Mouse (Mus musculus): ENCODE measurements around the gene Rgs12.
A peak's percentile ranks its signal among the peaks of the same experiment; 100 is the strongest.

Rgs12 gene

GRCm38 (mm10) chr5:34948861-34949760 lies at the start of gene Rgs12:
Gene Rgs12 (plus strand): TSS chr5:34949445.
- ATAC-seq (ENCODE audit: insufficient number of reproducible peaks, low FRiP score, low TSS enrichment), result peak; percentile 31; the same call in 1 of the 2 replicates

DNA sequence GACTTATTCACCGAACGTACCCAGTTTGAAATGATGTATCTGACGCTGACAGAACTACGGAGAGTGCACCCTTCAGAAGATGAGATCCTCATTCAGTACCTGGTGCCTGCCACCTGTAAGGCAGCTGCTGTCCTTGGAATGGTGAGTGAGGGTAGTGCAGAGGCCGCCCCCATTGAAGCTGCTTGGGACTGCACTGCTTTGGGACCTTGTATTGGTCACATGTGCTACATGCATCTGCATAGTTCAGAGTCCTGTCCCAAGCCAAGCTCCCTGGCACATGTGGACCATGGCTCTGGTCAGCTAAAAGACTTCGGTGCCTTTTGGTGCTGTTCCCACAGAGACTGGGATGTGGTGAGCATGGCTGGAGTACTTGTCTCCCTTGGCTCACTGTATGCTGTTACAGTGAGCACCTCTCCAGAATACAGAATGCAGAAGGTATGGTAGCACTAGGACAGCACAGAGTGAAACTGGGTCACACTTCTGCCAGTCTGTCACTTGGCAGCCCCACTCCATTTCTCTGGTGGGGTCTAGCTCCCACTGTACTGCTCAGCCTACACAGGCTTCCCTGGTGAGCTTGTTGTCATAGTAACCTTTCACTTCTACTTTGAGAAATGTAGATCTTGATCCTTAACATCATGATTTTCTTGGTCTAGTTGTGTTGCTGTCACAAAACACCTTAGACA lies 49.3 kb upstream of the Rgs12 start:
- ATAC-seq (ENCODE audit: insufficient number of reproducible peaks, low FRiP score, low TSS enrichment), result no peak

DNA sequence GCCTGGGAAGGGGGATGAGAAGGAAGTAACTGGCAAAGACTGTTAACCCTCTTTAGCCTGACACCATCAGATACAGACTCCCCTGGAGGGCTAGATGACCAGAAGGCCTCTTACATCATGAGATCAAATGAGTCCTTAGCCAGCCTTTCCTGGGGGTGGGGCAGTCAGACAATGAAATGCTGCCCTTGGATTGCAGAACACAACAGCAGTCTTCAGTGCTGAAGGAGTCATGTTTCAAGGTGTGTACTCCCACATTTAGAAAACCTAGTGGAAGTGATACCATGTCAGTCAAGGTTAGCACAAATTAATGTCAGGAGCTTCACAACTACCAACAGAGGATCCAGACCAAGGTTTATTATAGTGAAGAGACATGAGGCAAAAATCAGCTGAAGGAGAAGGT lies 46.9 kb upstream of the Rgs12 start:
- no peak for ATAC-seq (ENCODE audit: insufficient number of reproducible peaks, low FRiP score, low TSS enrichment)

GRCm38 (mm10) chr5:34902811-34903385 lies 46.3 kb upstream of the Rgs12 start:
- ATAC-seq (ENCODE audit: insufficient number of reproducible peaks, low FRiP score, low TSS enrichment), result peak; percentile 84

DNA sequence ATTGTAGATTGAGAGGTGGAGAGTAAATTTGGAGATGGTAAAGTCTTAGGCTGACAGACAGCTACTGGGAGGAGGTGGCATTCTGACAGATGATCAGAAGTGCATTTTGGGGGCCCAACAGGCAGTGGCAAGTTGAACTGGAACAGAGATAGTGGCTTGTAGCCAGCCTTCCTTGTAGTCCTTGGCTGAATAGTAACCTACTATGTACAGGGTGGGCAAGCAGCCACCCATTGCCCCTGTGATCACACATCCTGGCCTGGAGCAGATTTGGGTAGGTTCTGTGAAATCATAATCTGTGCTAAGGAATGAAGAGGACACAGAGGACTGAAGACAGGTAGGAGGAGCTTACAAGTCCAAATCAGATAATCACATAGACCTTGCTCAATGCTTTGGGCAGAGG lies 44.8 kb upstream of the Rgs12 start:
- ATAC-seq (ENCODE audit: insufficient number of reproducible peaks, low FRiP score, low TSS enrichment), result no peak

- no peak for ATAC-seq (ENCODE audit: insufficient number of reproducible peaks, low FRiP score, low TSS enrichment)
Measured at GRCm38 (mm10) chr5:34907230-34907629, 42.0 kb upstream of the Rgs12 start.

DNA sequence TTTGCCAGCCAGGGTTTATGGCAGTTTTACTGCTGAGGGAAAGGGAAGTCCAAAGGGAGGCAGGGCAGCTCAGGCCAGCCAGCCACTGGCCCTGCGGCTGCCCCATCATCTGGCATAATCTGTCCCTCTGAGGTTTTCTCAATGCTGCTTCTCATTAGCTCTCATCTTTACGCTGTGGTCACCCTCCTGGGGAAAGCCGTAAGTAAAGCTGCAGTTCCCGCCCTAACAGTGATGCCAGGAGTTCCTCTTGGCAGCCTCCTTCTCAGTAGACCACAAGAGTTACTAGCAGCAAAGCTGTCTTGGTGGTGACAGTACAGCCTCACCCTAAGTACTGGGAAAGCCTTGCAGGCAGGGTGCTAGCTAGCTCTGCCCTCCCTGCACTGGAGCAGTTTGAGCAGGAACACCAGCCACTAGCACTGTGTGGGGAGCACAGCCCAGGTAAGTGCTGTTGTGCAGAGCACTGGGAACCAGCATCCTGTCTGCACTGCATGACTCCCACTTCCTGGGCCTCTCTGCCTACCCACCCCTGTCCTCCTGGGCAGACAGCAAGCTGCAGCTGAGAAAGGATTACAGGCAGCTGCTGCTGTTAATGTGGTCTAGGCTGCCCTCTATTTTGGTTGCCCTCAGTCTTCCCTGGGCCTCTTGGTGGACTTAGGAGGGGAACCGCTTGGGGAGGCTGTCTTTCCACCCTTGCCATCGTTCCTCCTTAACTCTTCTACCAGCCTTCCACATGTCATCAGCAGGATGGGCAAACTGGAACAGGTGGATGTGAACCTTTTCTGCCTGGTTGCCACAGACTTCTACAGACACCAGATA lies 41.1 kb upstream of the Rgs12 start, which contains the start of gene Msantd1:
Msantd1 (plus strand) TSS at position 103 of the 816 bp plus-strand sequence.
- no peak for ATAC-seq (ENCODE audit: insufficient number of reproducible peaks, low FRiP score, low TSS enrichment)

DNA sequence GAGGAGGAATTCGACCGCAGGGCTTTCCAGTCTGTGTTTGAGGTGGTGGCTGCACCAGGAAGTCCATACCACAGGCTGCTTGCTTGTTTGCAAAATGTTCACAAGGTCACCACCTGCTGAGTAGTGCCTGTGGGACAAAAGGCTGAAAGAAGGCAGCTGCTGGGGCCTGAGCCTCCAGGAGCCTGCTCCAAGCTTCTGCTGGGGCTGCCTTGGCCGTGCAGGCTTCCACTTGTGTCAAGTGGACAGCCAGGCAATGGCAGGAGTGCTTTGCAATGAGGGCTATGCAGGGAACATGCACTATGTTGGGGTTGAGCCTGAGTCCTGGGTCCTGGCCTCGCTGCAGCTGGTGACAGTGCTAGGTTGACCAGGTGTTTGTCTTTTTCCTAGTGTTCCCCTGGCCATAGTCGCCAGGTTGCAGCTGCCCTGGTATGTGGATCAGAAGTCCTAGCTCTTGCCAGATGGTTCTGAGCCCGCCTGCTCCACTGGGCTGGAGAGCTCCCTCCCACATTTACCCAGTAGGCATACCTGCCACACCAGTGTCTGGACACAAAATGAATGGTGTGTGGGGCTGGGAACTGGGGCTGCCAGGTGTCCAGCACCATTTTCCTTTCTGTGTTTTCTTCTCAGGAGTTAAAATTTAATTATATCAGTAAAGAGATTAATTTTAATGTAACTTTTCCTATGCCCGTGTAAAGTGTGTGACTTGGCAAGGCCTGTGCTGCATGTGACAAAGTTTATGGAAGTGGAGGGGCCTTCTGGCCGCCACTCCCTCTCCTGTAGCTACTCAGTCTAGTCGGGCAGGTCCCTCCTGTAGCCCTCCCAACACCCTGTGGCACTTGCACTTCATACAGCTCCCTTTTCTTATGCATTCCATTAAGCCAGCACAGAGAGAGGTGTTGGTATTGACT lies 40.3 kb upstream of the Rgs12 start:
- ATAC-seq (ENCODE audit: insufficient number of reproducible peaks, low FRiP score, low TSS enrichment), result no peak

DNA sequence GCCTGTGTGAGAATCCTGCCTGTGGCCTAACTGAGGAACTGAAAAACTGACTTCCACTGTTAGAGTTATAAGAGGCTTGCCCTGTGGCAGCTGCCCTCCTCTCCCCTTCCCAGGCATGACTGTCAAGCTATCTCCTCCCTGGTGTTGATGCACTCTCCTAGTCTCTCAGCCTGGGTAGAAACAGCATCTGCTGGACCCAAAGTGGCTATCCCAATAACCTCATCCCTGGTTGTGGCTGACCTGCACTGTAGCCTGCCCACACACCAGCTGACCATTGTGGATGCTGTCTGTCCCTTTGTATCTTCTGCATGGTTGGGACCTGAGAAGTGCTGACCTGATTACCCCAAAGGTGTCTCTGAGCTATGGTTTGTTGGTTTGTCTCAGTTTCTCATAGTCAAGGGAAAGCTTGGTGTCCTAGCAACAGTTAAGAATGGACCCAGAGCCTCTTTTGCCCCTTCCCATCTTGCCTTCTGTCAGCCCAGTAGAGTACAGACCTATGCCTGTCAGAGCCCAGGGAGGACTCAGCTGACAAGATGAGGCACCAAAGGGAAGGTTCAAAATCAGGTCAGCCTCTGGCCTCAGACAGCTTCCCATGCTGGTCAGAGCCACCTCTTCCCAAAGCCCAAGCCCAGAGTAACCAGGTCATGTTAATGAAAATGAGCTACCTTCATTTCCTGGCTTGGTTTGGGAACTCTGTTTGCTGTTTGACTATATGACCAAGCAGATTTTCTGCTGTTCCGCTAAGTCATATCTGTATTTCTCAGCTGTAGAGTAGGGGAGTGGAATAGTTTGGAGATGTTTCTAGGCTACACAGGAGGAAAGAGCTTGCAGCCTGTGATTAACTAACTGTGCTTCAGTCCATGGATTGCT lies 39.4 kb upstream of the Rgs12 start:
- no peak for ATAC-seq (ENCODE audit: insufficient number of reproducible peaks, low FRiP score, low TSS enrichment)

GRCm38 (mm10) chr5:34910504-34910815 lies 38.8 kb upstream of the Rgs12 start:
- ATAC-seq (ENCODE audit: insufficient number of reproducible peaks, low FRiP score, low TSS enrichment), result no peak

DNA sequence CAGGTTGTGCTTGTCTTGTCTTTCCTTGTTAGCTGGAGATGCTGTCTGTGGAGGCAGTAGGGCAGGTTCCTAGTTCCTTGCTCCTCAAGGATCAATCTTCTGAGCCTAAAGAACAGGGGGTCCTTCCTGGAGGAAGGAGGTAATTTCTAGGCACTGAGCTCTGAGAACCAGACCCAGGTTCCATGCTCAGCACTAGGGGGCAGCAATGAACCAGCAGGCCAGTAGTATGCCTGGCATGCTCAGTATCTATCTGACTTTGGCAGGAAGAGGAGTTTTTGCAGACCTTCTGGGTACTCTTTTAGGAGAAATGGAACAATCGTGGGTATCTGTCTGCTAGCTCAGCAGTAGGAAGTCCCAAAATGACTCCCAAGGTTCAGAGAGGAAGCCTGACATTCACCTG lies 33.4 kb upstream of the Rgs12 start:
- peak; percentile 52; the same call in 1 of the 2 replicates for ATAC-seq (ENCODE audit: insufficient number of reproducible peaks, low FRiP score, low TSS enrichment)

DNA sequence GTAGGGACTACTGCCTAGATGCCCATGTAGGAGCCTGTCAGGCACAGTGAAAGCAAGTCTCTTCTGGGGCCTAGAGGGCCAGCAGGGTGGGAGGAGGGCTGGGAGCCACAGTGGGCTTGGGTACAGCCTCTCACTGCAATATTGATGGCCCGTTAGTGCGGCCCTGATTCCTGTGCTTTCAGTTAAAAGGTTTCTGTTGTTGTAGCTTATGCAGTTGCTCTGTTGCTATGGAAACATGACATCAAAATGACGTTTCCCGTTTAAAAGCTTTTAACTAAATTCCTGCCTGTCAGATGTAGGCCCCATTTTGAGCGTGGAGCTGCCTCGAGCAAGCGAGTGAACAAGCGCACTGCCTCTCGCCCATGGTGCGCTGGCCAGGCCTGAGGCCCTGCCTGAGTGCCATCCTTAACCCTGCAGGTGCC lies 32.0 kb upstream of the Rgs12 start:
- no peak for ATAC-seq (ENCODE audit: insufficient number of reproducible peaks, low FRiP score, low TSS enrichment)

DNA sequence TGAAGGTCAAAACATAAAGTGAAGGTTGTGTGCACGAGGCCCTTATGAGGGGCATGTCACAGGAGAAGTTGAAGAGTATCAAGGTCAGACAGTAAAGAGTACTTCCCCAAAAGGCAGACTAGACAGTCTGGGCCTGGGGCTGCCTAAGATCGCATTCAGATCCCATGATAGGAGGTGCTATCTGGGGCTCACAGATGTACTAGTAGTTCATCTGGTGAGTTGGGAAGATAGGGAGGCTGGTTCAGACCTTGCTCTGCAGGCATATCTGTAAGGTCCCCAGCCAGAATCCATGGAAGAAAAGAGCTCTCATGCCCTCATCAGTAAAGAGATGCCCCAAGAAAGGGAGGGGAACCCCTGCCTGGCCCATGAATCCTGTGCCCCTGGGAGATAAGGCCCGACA lies 30.5 kb upstream of the Rgs12 start:
- no peak for ATAC-seq (ENCODE audit: insufficient number of reproducible peaks, low FRiP score, low TSS enrichment)

DNA sequence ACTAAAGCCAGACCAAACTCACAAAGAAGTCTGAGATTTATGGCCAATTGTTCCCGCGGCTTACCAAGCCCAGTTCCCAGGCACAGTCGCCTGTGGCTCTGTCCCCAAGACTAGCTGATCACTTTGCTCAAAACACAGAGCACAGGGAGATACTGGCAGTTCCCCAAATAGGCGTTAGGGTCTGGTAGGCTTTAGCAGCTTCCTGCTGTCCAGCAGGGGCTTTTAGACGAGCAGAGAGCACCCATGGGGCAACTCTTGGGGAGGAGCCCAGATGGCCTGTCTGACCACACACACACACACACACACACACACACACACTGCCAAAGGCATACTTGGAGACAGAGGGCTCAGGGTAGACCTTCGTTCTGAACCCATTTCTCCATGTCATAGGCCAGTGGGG lies 26.7 kb upstream of the Rgs12 start:
- ATAC-seq (ENCODE audit: insufficient number of reproducible peaks, low FRiP score, low TSS enrichment), result no peak

GRCm38 (mm10) chr5:34923920-34924319 lies 25.3 kb upstream of the Rgs12 start:
- ATAC-seq (ENCODE audit: insufficient number of reproducible peaks, low FRiP score, low TSS enrichment), result no peak

- no peak for ATAC-seq (ENCODE audit: insufficient number of reproducible peaks, low FRiP score, low TSS enrichment)
Measured at GRCm38 (mm10) chr5:34924519-34924918, 24.7 kb upstream of the Rgs12 start.

DNA sequence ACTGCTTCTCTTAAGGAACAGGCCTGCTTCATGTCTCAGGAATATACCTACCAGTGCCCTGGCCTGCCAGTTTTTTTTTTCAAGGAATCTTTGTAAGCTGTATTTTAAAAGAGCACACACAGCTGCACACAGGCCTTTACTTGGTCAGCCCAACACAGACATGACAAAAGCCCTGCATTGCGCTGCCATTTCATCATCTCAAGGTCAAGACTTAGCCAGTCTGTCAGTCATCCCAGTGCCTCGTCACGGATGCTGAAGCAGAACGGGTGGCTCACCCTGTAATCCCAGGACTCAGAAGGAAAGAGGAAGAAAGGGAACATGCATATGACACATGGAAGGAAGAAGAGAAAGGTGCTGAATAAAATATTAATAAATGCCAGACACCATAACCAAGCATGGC lies 21.6 kb upstream of the Rgs12 start:
- ATAC-seq (ENCODE audit: insufficient number of reproducible peaks, low FRiP score, low TSS enrichment), result no peak

- ATAC-seq (ENCODE audit: insufficient number of reproducible peaks, low FRiP score, low TSS enrichment), result no peak
Measured at GRCm38 (mm10) chr5:34930151-34930975, 18.9 kb upstream of the Rgs12 start.

All from cerebellum, adult (tissue).